In the genomic region with DNA sequence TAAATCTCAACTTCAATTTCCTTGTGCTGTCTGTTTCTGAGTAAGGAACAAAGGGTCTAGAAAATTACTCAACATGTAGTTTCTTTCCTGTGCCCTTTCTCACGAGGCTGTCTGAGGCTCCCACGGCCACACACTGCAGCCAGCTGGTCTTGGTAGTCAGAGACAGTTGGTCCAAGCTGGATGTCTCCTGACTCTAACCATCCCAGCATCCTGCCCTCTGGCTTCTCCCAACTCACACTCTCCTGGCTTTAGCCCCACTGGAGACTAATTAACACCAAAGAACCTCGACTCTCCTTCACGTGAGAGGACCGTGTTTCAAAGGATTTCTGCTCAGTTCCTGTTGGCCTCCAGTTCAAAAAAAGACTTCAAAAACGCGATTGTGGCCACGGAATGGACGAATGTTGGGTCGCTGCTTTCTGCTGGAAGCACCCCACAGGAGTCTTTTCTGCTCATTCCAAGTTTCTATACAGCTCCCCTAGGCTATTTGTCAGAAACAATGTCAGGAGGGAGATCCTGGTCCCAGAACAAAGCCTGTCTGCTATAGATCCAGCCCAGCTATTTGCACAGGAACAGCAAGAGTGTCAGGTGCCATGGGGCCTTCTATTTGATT, we compare ENCODE assay signal across 9 mouse cellular contexts. TPM values are rescaled to one million over a fixed set of nuclear protein-coding genes. Genes with fewer than 3 reads are reported as not detected.
DNase-seq lines count a peak whose midpoint lies in the region; ATAC-seq and TF ChIP-seq lines count a peak whose summit lies in the region.
"Had no signal": no experiment of that assay in that cellular context is flagged by ENCODE, and none has a peak within 500 bp of the region (broad histone marks: within the 10 kb centered on the region; RNA-seq: fewer than 3 reads in every experiment).

No protein-coding gene starts in this region.

- WGBS in lung, adult 2 months: 16% methylated on average over 10 of the region's 10 CpGs
- WGBS in forebrain, embryonic 14.5 days: 3% methylated on average over 10 of the region's 10 CpGs
- 28% methylated on average over 10 of the region's 10 CpGs for WGBS in stomach, embryonic 16.5 days
- WGBS in kidney, adult 2 months: 43% methylated on average over 10 of the region's 10 CpGs

- H3K9me3 ChIP-seq in forebrain, embryonic 14.5 days (replicated peaks; ENCODE audit: control insufficient read depth, low read length): no peaks in the 10 kb centered on the region
- H3K9me3 ChIP-seq in stomach, embryonic 16.5 days (replicated peaks; ENCODE audit: control insufficient read depth, low read length): no peaks in the 10 kb centered on the region

- H3K27me3 ChIP-seq in forebrain, embryonic 14.5 days (replicated peaks; ENCODE audit: control insufficient read depth, insufficient read depth, low read length): no peaks in the 10 kb centered on the region
- no peaks in the 10 kb centered on the region for H3K27me3 ChIP-seq in stomach, embryonic 16.5 days (ENCODE audit: control insufficient read depth, insufficient read depth, low read length)
- no peaks in the 10 kb centered on the region for H3K27me3 ChIP-seq in kidney, adult 2 months (replicated peaks; ENCODE audit: control insufficient read depth, insufficient read depth, low read length)

- H3K9ac ChIP-seq in forebrain, embryonic 14.5 days (ENCODE audit: low read length): peak overlapping the region; percentile 40; the same call in 1 of the 2 replicates
- peak overlapping the region; percentile 38; the same call in 1 of the 2 replicates for H3K9ac ChIP-seq in stomach, embryonic 16.5 days (ENCODE audit: low read length)

- no peak for DNase-seq in lung, adult 2 months
- DNase-seq in lung, postnatal 36 days: no peak
- DNase-seq in forebrain, embryonic 14.5 days (ENCODE audit: low spot score): peak; percentile 74
- peak; percentile 65 for DNase-seq in lung, postnatal 10 days
- no peak for DNase-seq in left cerebral cortex, postnatal 14 days (ENCODE audit: low spot score in 2 of 2)
- no peak for DNase-seq in kidney, postnatal 4 days
- no peak for DNase-seq in kidney, adult 2 months
- DNase-seq: spleen, adult 18-20 months had no signal

- peaks cover 10% of the 10 kb centered on the region; the same call in 1 of the 2 replicates for H3K4me1 ChIP-seq in lung, adult 2 months (ENCODE audit: control insufficient read depth, insufficient read depth, low read length)
- peaks cover 32% of the 10 kb centered on the region for H3K4me1 ChIP-seq in forebrain, embryonic 14.5 days (ENCODE audit: control insufficient read depth, insufficient read depth, low read length)
- H3K4me1 ChIP-seq in stomach, embryonic 16.5 days (ENCODE audit: control insufficient read depth, insufficient read depth, low read length): peaks cover 11% of the 10 kb centered on the region
- H3K4me1 ChIP-seq in kidney, adult 2 months (ENCODE audit: control insufficient read depth, insufficient read depth, low read length): no peaks in the 10 kb centered on the region

- no peak overlapping the region for H3K4me3 ChIP-seq in lung, adult 2 months (replicated peaks; ENCODE audit: extremely low read depth, low read depth, low read length)
- no peak overlapping the region for H3K4me3 ChIP-seq in forebrain, embryonic 14.5 days (ENCODE audit: low read depth, low read length)
- no peak overlapping the region for H3K4me3 ChIP-seq in stomach, embryonic 16.5 days (replicated peaks; ENCODE audit: low read length)
- H3K4me3 ChIP-seq in kidney, adult 2 months (ENCODE audit: insufficient read depth, low read depth, low read length): no peak overlapping the region

- intact Hi-C loops in left cerebral cortex, postnatal 14 days (cut with DNase I): no loop called here

- TF ChIP-seq POLR2A in lung, adult 2 months (IDR thresholded peaks at IDR 0.05; ENCODE audit: borderline replicate concordance, extremely low read depth, low read depth, low read length): 0 out of 2 replicates have a peak, but pooled peaks have one; percentile 33
- no peak for TF ChIP-seq POLR2A in kidney, adult 2 months (IDR thresholded peaks at IDR 0.05; ENCODE audit: low read depth, low read length)

- peak overlapping the region; percentile 65 for H3K27ac ChIP-seq in forebrain, embryonic 14.5 days (ENCODE audit: low read depth, low read length)
- H3K27ac ChIP-seq in stomach, embryonic 16.5 days (ENCODE audit: low read length): no peak overlapping the region; the same call in 1 of the 2 replicates
- no peak overlapping the region for H3K27ac ChIP-seq in kidney, adult 2 months (ENCODE audit: insufficient read depth, low read depth, low read length)

- H3K4me2 ChIP-seq in forebrain, embryonic 14.5 days (ENCODE audit: low read length): 0 out of 2 replicates have a peak overlapping the region, but pooled peaks have one; percentile 8
- H3K4me2 ChIP-seq in stomach, embryonic 16.5 days (ENCODE audit: low read depth, low read length): no peak overlapping the region

- no peak for TF ChIP-seq CTCF in lung, adult 2 months (IDR thresholded peaks at IDR 0.05; ENCODE audit: insufficient read depth, low read length)
- TF ChIP-seq CTCF in kidney, adult 2 months (conservative IDR thresholded peaks at IDR 0.05; ENCODE audit: insufficient read depth, insufficient read length, low read depth, low read length): no peak

- ATAC-seq in forebrain, embryonic 14.5 days: peak; percentile 55
- ATAC-seq in stomach, embryonic 16.5 days (ENCODE audit: insufficient read depth, low FRiP score): 0 out of 2 replicates have a peak, but pooled peaks have one; percentile 51

- H3K36me3 ChIP-seq in forebrain, embryonic 14.5 days (ENCODE audit: control insufficient read depth, insufficient read depth, low read length): peaks cover 13% of the 10 kb centered on the region; the same call in 1 of the 2 replicates
- H3K36me3 ChIP-seq in stomach, embryonic 16.5 days (ENCODE audit: control insufficient read depth, insufficient read depth, low read length): no peaks in the 10 kb centered on the region
- H3K36me3 ChIP-seq in kidney, adult 2 months (ENCODE audit: control insufficient read depth, insufficient read depth, low read length): no peaks in the 10 kb centered on the region

RNA-seq across cellular contexts. Expression of gene Pde9a, which starts 23.8 kb away (rescaled TPM):
- polyA plus RNA-seq in lung, adult 2 months (2012; rRNA removed): 83.6 and 99.1 TPM in 2 replicates
- polyA plus RNA-seq in forebrain, embryonic 14.5 days (2014; fragmentation: Nextera tagmentation; extraction: Ambion mirVana): 60.7 and 68.5 TPM in 2 replicates
- 28.0 and 31.1 TPM in 2 replicates for polyA plus RNA-seq in stomach, embryonic 16.5 days (2015; fragmentation: Nextera tagmentation; extraction: Ambion mirVana)
- 10 to 100 TPM; 24.4 to 27.2 TPM for total RNA-seq in left cerebral cortex, postnatal 14 days (2021)
- polyA plus RNA-seq in kidney, adult 2 months (2012; rRNA removed): 74.3 and 106 TPM in 2 replicates

Comparison
In these comparisons a context has a peak if more than half of its experiments do, and no peak if none do; other contexts are left out.
1. DNase-seq: peak in forebrain, embryonic 14.5 days (single experiment) and lung, postnatal 10 days (single experiment); none in lung, adult 2 months (single experiment), lung, postnatal 36 days (single experiment), left cerebral cortex, postnatal 14 days (0 of 2), kidney, postnatal 4 days (0 of 2) and kidney, adult 2 months (single experiment).